Mouse (Mus musculus): Measurements from ENCODE around the gene Zfpm1.

Zfpm1 gene

GRCm38 (mm10) chr8:122329072-122329471 is 47.1 kb downstream of the Zfpm1 start:
- DNase-seq = no peak

- DNase-seq = no peak
Observed at GRCm38 (mm10) chr8:122329553-122330239, 47.8 kb downstream of the Zfpm1 start.

GRCm38 (mm10) chr8:122330446-122331133 is 48.6 kb downstream of the Zfpm1 start:
- DNase-seq = no peak

- peak; percentile 82 for DNase-seq
Observed at GRCm38 (mm10) chr8:122331134-122331523, 49.2 kb downstream of the Zfpm1 start.

- peak; percentile 90 for DNase-seq
Observed at GRCm38 (mm10) chr8:122332753-122333506, 51.0 kb downstream of the Zfpm1 start.

- DNase-seq = no peak
Observed at GRCm38 (mm10) chr8:122333531-122333930, 51.6 kb downstream of the Zfpm1 start.

- DNase-seq = no peak
Observed at GRCm38 (mm10) chr8:122334791-122335490, 53.0 kb downstream of the Zfpm1 start.

- DNase-seq = peak; percentile 47
Observed at GRCm38 (mm10) chr8:122335638-122336250, 53.8 kb downstream of the Zfpm1 start.

- DNase-seq = peak; percentile 43
Observed at GRCm38 (mm10) chr8:122336251-122336910, 54.4 kb downstream of the Zfpm1 start.

- no peak for DNase-seq
Observed at GRCm38 (mm10) chr8:122338852-122339251, 56.9 kb downstream of the Zfpm1 start.

- DNase-seq = no peak
Observed at GRCm38 (mm10) chr8:122340761-122341160, 58.8 kb downstream of the Zfpm1 start.

GRCm38 (mm10) chr8:122341790-122342189 is 59.8 kb downstream of the Zfpm1 start:
- no peak for DNase-seq

- no peak for DNase-seq
Observed at GRCm38 (mm10) chr8:122342362-122342761, 60.4 kb downstream of the Zfpm1 start.

- peak; percentile 76 for DNase-seq
Observed at GRCm38 (mm10) chr8:122342806-122343209, 60.9 kb downstream of the Zfpm1 start.

- no peak for DNase-seq
Observed at GRCm38 (mm10) chr8:122343341-122343740, 61.4 kb downstream of the Zfpm1 start.

GRCm38 (mm10) chr8:122343758-122344157 is 61.8 kb downstream of the Zfpm1 start:
- peak; percentile 52 for DNase-seq

- no peak for DNase-seq
Observed at GRCm38 (mm10) chr8:122344219-122344618, 62.3 kb downstream of the Zfpm1 start.

GRCm38 (mm10) chr8:122345181-122346095 is 63.5 kb downstream of the Zfpm1 start:
- DNase-seq = no peak

GRCm38 (mm10) chr8:122347811-122348552 is 66.0 kb downstream of the Zfpm1 start:
- DNase-seq = no peak
